20 mouse cellular contexts compared by ENCODE assay signal in the genomic region with DNA sequence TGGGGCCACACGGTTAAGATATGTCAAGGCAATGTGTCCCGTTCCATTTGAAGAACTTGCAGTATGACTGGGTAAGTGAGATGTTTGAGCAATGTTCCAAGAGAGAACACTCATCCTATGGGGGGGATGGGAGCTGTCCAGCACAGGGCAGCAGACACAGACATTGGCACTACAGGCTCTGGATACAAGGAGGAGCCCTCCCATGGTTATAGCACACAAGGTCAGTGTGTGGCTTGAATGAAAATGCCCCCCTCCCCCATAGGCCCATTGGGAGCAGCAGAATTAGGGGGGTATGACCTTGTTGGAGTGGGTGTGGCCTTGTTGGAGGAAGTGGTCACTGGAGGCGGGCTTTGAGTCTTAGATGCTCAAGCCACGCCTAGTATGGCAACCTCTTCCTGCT. TPM values are rescaled to one million over a fixed set of nuclear protein-coding genes. Genes with fewer than 3 reads are reported as not detected.
DNase-seq lines count a peak whose midpoint lies in the region; ATAC-seq and TF ChIP-seq lines count a peak whose summit lies in the region.
"Had no signal": no experiment of that assay in that cellular context is flagged by ENCODE, and none has a peak within 500 bp of the region (broad histone marks: within the 10 kb centered on the region; RNA-seq: fewer than 3 reads in every experiment).

No protein-coding gene starts in this region.

- H3K9ac ChIP-seq in kidney, embryonic 15.5 days = no peak overlapping the region
- H3K9ac ChIP-seq: forebrain, embryonic 12.5 days; hindbrain, embryonic 13.5 days had no signal

- no peak for TF ChIP-seq POLR2A in cerebellum, adult 2 months (IDR thresholded peaks at IDR 0.05; ENCODE audit: borderline replicate concordance, insufficient read depth, low read length)

- WGBS in cerebellum, adult 2 months = 48% methylated on average over 4 of the region's 4 CpGs
- 83% methylated on average over 4 of the region's 4 CpGs for whole genome bisulfite sequencing in kidney, embryonic 15.5 days

- H3K4me3 ChIP-seq in cerebellum, adult 2 months (replicated peaks; ENCODE audit: insufficient read depth, low read depth, low read length) = no peak overlapping the region
- H3K4me3 ChIP-seq in kidney, embryonic 15.5 days (replicated peaks) = no peak overlapping the region
- H3K4me3 ChIP-seq: forebrain, embryonic 12.5 days; hindbrain, embryonic 13.5 days had no signal

- no peak for ATAC-seq in cerebellum, adult (ENCODE audit: insufficient number of reproducible peaks, low FRiP score, low TSS enrichment)
- no peak for ATAC-seq in kidney, embryonic 15.5 days (replicated peaks; ENCODE audit: low FRiP score)
- ATAC-seq in granulocyte monocyte progenitor cell, adult 5-6 weeks (replicated peaks; ENCODE audit: poor library complexity, severe bottlenecking) = 0 out of 2 replicates have a peak, but pooled peaks have one; percentile 30
- ATAC-seq: inflammation-experienced regulatory T-cells, adult 6 months had no signal

- no peak for TF ChIP-seq CTCF in cerebellum, adult 2 months (IDR thresholded peaks at IDR 0.05; ENCODE audit: borderline replicate concordance, insufficient read depth, low read depth, low read length)

- no peaks in the 10 kb centered on the region for H3K27me3 ChIP-seq in cerebellum, adult 2 months (ENCODE audit: control insufficient read depth, insufficient read depth, low read length)
- H3K27me3 ChIP-seq in kidney, embryonic 15.5 days = no peaks in the 10 kb centered on the region; the same call in 1 of the 2 replicates
- H3K27me3 ChIP-seq: forebrain, embryonic 12.5 days; hindbrain, embryonic 13.5 days had no signal

- H3K4me2 ChIP-seq in kidney, embryonic 15.5 days = no peak overlapping the region
- H3K4me2 ChIP-seq: forebrain, embryonic 12.5 days; heart, embryonic 11.5 days; hindbrain, embryonic 13.5 days; liver, embryonic 11.5 days; midbrain, embryonic 11.5 days had no signal

- DNase-seq in cerebellum, adult 2 months = peak; percentile 37 to 42
- peak; percentile 25 to 33 for DNase-seq in kidney, postnatal 4 days
- DNase-seq in NIH3T3 (ENCODE audit: low read depth) = peak; percentile 60
- DNase-seq in gastrocnemius, adult 8-10 months (ENCODE audit: low spot score in 2 of 2) = no peak
- no peak for DNase-seq in right cerebral cortex, adult 18-20 months
- DNase-seq: gastrocnemius, postnatal 10 days; heart, postnatal 10 days; kidney, adult 2 months; kidney, postnatal 36 days; lung, adult 2 months had no signal

- 0 out of 2 replicates have a peak overlapping the region, but pooled peaks have one; percentile 57 for H3K27ac ChIP-seq in cerebellum, adult 2 months (ENCODE audit: insufficient read depth, low read length)
- H3K27ac ChIP-seq in kidney, embryonic 15.5 days = no peak overlapping the region
- H3K27ac ChIP-seq: forebrain, embryonic 12.5 days; hindbrain, embryonic 13.5 days; macrophage had no signal

- H3K4me1 ChIP-seq in cerebellum, adult 2 months (ENCODE audit: control insufficient read depth, insufficient read depth, low read length) = peaks cover 58% of the 10 kb centered on the region
- peaks cover 5% of the 10 kb centered on the region; the same call in 1 of the 2 replicates for H3K4me1 ChIP-seq in kidney, embryonic 15.5 days

- no peaks in the 10 kb centered on the region for H3K36me3 ChIP-seq in kidney, embryonic 15.5 days
- H3K36me3 ChIP-seq: forebrain, embryonic 12.5 days; hindbrain, embryonic 13.5 days had no signal

- no peaks in the 10 kb centered on the region for H3K9me3 ChIP-seq in kidney, embryonic 15.5 days (replicated peaks)
- H3K9me3 ChIP-seq: forebrain, embryonic 12.5 days; hindbrain, embryonic 13.5 days had no signal

RNA-seq across cellular contexts. Expression of gene Diras2, which starts 12.7 kb away (rescaled TPM):
- 241 and 269 TPM in 2 replicates for polyA plus RNA-seq in cerebellum, adult 2 months (2012; rRNA removed)
- polyA plus RNA-seq in kidney, embryonic 15.5 days (2015; fragmentation: Nextera tagmentation; extraction: Ambion mirVana) = 0.17 and 0.40 TPM in 2 replicates
- total RNA-seq in granulocyte monocyte progenitor cell, adult 5-6 weeks (2014; fragmentation: Nextera tagmentation) = 1.4 and 3.8 TPM in 2 replicates
- 2.7 and 4.5 TPM in 2 replicates for total RNA-seq in granulocyte monocyte progenitor cell, adult 5-6 weeks (2017)
- total RNA-seq in gastrocnemius, adult 8-10 months (2022) = under 1 TPM; 0.07 to 0.13 (median 0.10) TPM
- polyA plus RNA-seq: inflammation-experienced regulatory T-cells, adult 6 months had no signal

Comparison
In these comparisons a context has a peak if more than half of its experiments do, and no peak if none do; other contexts are left out.
1. DNase-seq: peak in cerebellum, adult 2 months (2 of 2), kidney, postnatal 4 days (2 of 2) and NIH3T3 (single experiment); none in gastrocnemius, adult 8-10 months (0 of 2) and right cerebral cortex, adult 18-20 months (single experiment).